Mouse (Mus musculus): Measurements from ENCODE around the gene Gna12.

Gna12 gene

GRCm38 (mm10) chr5:140739813-140740212 is 90.4 kb downstream of the Gna12 start:
- Histone ChIP-seq H3K36me3 (ENCODE audit: insufficient read depth, low read length) (no peaks in the 10 kb centered on the region), H3K9me3 (ENCODE audit: low read length) (peaks cover 12% of the 10 kb centered on the region), H3K27me3 (ENCODE audit: insufficient read depth, low read length) (peaks cover 52% of the 10 kb centered on the region), H3K4me3 (replicated peaks; ENCODE audit: low read length) (0 out of 2 replicates have a peak overlapping the region, but pooled peaks have one; percentile 10), H3K4me1 (replicated peaks; ENCODE audit: low read depth, low read length) (peaks cover 49% of the 10 kb centered on the region)
- TF ChIP-seq CTCF (conservative IDR thresholded peaks at IDR 0.05; ENCODE audit: low read length): no peak
- no peak for TF ChIP-seq POU5F1 (IDR thresholded peaks at IDR 0.05; ENCODE audit: borderline replicate concordance, low read length)
- no peak for TF ChIP-seq NANOG (IDR thresholded peaks at IDR 0.05; ENCODE audit: borderline replicate concordance, low read length)

- TF ChIP-seq POU5F1 (IDR thresholded peaks at IDR 0.05; ENCODE audit: borderline replicate concordance, low read length) (no peak), CTCF (conservative IDR thresholded peaks at IDR 0.05; ENCODE audit: low read length) (no peak), NANOG (IDR thresholded peaks at IDR 0.05; ENCODE audit: borderline replicate concordance, low read length) (no peak)
- Histone ChIP-seq H3K4me1 (replicated peaks; ENCODE audit: low read depth, low read length) (peaks cover 38% of the 10 kb centered on the region), H3K36me3 (ENCODE audit: insufficient read depth, low read length) (no peaks in the 10 kb centered on the region), H3K27me3 (ENCODE audit: insufficient read depth, low read length) (peaks cover 54% of the 10 kb centered on the region), H3K9me3 (ENCODE audit: low read length) (peaks cover 8% of the 10 kb centered on the region; the same call in 1 of the 2 replicates), H3K4me3 (replicated peaks; ENCODE audit: low read length) (peak overlapping the region; percentile 81)
Measured at GRCm38 (mm10) chr5:140736166-140736565, 94.1 kb downstream of the Gna12 start.

GRCm38 (mm10) chr5:140735297-140735696 is 94.9 kb downstream of the Gna12 start:
- Histone ChIP-seq H3K36me3 (ENCODE audit: insufficient read depth, low read length) (no peaks in the 10 kb centered on the region), H3K4me3 (replicated peaks; ENCODE audit: low read length) (peak overlapping the region; percentile 81)
- TF ChIP-seq NANOG (IDR thresholded peaks at IDR 0.05; ENCODE audit: borderline replicate concordance, low read length): no peak
- TF ChIP-seq CTCF (conservative IDR thresholded peaks at IDR 0.05; ENCODE audit: low read length): no peak
- no peak for TF ChIP-seq POU5F1 (IDR thresholded peaks at IDR 0.05; ENCODE audit: borderline replicate concordance, low read length)

GRCm38 (mm10) chr5:140733336-140733735 is 96.9 kb downstream of the Gna12 start:
- peaks cover 39% of the 10 kb centered on the region for H3K4me1 ChIP-seq (replicated peaks; ENCODE audit: low read depth, low read length)
- no peaks in the 10 kb centered on the region for H3K36me3 ChIP-seq (ENCODE audit: insufficient read depth, low read length)
- TF ChIP-seq POU5F1 (IDR thresholded peaks at IDR 0.05; ENCODE audit: borderline replicate concordance, low read length) (no peak), NANOG (IDR thresholded peaks at IDR 0.05; ENCODE audit: borderline replicate concordance, low read length) (no peak), CTCF (conservative IDR thresholded peaks at IDR 0.05; ENCODE audit: low read length) (no peak)
- H3K4me3 ChIP-seq (replicated peaks; ENCODE audit: low read length): no peak overlapping the region
- H3K27me3 ChIP-seq (ENCODE audit: insufficient read depth, low read length): peaks cover 52% of the 10 kb centered on the region
- no peaks in the 10 kb centered on the region for H3K9me3 ChIP-seq (ENCODE audit: low read length)

More at GRCm38 (mm10) chr5:140735297-140735696, 94.9 kb downstream of the Gna12 start:
- peaks cover 55% of the 10 kb centered on the region for H3K27me3 ChIP-seq (ENCODE audit: insufficient read depth, low read length)
- H3K9me3 ChIP-seq (ENCODE audit: low read length): peaks cover 8% of the 10 kb centered on the region; the same call in 1 of the 2 replicates
- H3K4me1 ChIP-seq (replicated peaks; ENCODE audit: low read depth, low read length): peaks cover 41% of the 10 kb centered on the region

GRCm38 (mm10) chr5:140732195-140732594 is 98.0 kb downstream of the Gna12 start:
- Histone ChIP-seq H3K9me3 (ENCODE audit: low read length) (no peaks in the 10 kb centered on the region), H3K4me3 (replicated peaks; ENCODE audit: low read length) (no peak overlapping the region), H3K27me3 (ENCODE audit: insufficient read depth, low read length) (peaks cover 41% of the 10 kb centered on the region), H3K36me3 (ENCODE audit: insufficient read depth, low read length) (no peaks in the 10 kb centered on the region), H3K4me1 (replicated peaks; ENCODE audit: low read depth, low read length) (peaks cover 38% of the 10 kb centered on the region)
- TF ChIP-seq POU5F1 (IDR thresholded peaks at IDR 0.05; ENCODE audit: borderline replicate concordance, low read length) (no peak), CTCF (conservative IDR thresholded peaks at IDR 0.05; ENCODE audit: low read length) (peak; percentile 86), NANOG (IDR thresholded peaks at IDR 0.05; ENCODE audit: borderline replicate concordance, low read length) (no peak)

- H3K27me3 ChIP-seq (ENCODE audit: insufficient read depth, low read length): peaks cover 39% of the 10 kb centered on the region
- no peaks in the 10 kb centered on the region for H3K9me3 ChIP-seq (ENCODE audit: low read length)
- TF ChIP-seq CTCF (conservative IDR thresholded peaks at IDR 0.05; ENCODE audit: low read length) (no peak), POU5F1 (IDR thresholded peaks at IDR 0.05; ENCODE audit: borderline replicate concordance, low read length) (no peak), NANOG (IDR thresholded peaks at IDR 0.05; ENCODE audit: borderline replicate concordance, low read length) (no peak)
- H3K36me3 ChIP-seq (ENCODE audit: insufficient read depth, low read length): no peaks in the 10 kb centered on the region
- no peak overlapping the region for H3K4me3 ChIP-seq (replicated peaks; ENCODE audit: low read length)
- H3K4me1 ChIP-seq (replicated peaks; ENCODE audit: low read depth, low read length): peaks cover 35% of the 10 kb centered on the region
Measured at GRCm38 (mm10) chr5:140731040-140731797, 99.0 kb downstream of the Gna12 start.

- peak overlapping the region; percentile 29; the same call in 1 of the 2 replicates for H3K4me3 ChIP-seq (replicated peaks; ENCODE audit: low read length)
- no peaks in the 10 kb centered on the region for H3K9me3 ChIP-seq (ENCODE audit: low read length)
- H3K4me1 ChIP-seq (replicated peaks; ENCODE audit: low read depth, low read length): peaks cover 26% of the 10 kb centered on the region
- TF ChIP-seq POU5F1 (IDR thresholded peaks at IDR 0.05; ENCODE audit: borderline replicate concordance, low read length): no peak
- no peak for TF ChIP-seq CTCF (conservative IDR thresholded peaks at IDR 0.05; ENCODE audit: low read length)
- TF ChIP-seq NANOG (IDR thresholded peaks at IDR 0.05; ENCODE audit: borderline replicate concordance, low read length): no peak
- peaks cover 32% of the 10 kb centered on the region for H3K27me3 ChIP-seq (ENCODE audit: insufficient read depth, low read length)
- H3K36me3 ChIP-seq (ENCODE audit: insufficient read depth, low read length): no peaks in the 10 kb centered on the region
Measured at GRCm38 (mm10) chr5:140726946-140727740, 103.1 kb downstream of the Gna12 start.
